Mouse (Mus musculus): ENCODE results near the gene Igsf3. TPM values are rescaled to one million over a fixed set of nuclear protein-coding genes. Genes with fewer than 3 reads are reported as not detected.

Igsf3 gene
- 93.6 and 96.5 TPM in 2 replicates for polyA plus RNA-seq (2015; fragmentation: Nextera tagmentation; extraction: Ambion mirVana)

DNA sequence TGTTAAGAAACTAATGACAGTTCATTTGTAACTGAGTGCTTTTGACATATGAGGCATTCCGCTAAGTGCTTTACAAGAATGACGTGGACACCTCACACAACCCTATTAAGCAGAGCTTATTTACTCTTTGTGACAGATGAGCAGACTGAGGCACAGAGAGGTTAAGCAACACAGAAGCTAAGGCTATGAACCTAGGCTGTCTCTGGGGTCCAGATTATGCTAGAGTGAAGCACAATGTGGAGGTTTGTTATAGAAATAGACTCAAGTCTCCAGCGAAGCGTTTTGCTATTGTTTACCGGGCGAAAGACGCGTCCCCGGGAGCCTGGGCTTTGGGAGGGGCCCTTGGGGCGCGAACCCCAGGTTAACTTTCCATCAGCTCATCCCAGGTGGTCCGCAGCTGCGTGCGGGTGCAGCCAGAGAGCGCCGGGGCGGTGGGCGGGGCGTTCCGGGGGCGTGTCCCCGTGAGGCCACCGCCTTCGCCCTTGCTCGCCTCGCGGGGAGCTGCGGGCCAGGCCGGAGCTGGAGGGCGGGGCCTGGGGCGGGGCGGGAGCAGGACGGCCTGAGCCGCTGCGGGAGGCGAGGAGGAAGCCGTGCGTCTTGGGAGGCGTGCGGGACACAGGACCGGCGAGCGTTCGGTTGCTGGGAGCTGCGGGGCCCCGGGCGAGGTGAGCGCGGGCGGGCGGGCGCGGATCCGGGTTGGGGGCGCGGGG lies at the start of gene Igsf3:
Igsf3 (plus strand) TSS at position 546 of the 710 bp plus-strand sequence.
- 4% methylated on average over 44 of the region's 56 CpGs for WGBS
- ATAC-seq (ENCODE audit: low FRiP score, low read depth): peak; percentile 91
- Histone ChIP-seq H3K27me3 (no peaks in the 10 kb centered on the region), H3K4me2 (replicated peaks) (peak within 1 kb of the TSS; percentile 90), H3K4me1 (peaks cover 47% of the 10 kb centered on the region), H3K9me3 (no peaks in the 10 kb centered on the region), H3K4me3 (peak within 1 kb of the TSS; percentile 86), H3K27ac (peak within 1 kb of the TSS; percentile 80), H3K9ac (peak within 1 kb of the TSS; percentile 94), H3K36me3 (no peaks in the 10 kb centered on the region)

- Histone ChIP-seq H3K36me3 (no peaks in the 10 kb centered on the region), H3K27ac (no peak overlapping the region), H3K4me3 (no peak overlapping the region), H3K4me1 (peaks cover 31% of the 10 kb centered on the region), H3K9ac (no peak overlapping the region), H3K4me2 (replicated peaks) (no peak overlapping the region), H3K27me3 (no peaks in the 10 kb centered on the region), H3K9me3 (0 out of 2 replicates have a peak, but pooled peaks cover 4% of the 10 kb centered on the region)
- WGBS: 68% methylated on average over 2 of the region's 2 CpGs
- ATAC-seq (ENCODE audit: low FRiP score, low read depth): peak; percentile 36; the same call in 1 of the 2 replicates
These were observed 49.6 kb upstream of the Igsf3 start for GRCm38 (mm10) chr3:101327248-101327647.

DNA sequence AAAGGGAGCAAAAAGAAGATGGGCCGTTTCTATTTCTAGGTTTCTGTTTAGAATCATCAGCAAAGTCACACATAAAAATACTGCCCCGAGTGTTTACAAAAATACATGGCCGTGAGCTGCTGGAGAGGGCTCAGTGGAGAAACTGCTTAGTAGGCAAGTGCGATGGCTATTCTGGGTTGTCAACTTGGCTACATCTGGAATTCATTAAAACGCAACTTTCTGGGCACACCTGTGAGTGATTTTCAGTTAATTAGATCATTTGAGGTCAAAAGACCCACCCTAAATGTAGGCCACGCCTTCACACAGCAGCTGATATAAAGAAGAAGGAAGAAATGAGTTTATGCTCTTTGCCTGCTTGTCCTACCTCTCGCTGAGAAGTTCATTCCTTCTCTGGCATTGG lies 48.3 kb upstream of the Igsf3 start:
- H3K9me3 ChIP-seq: 0 out of 2 replicates have a peak, but pooled peaks cover 4% of the 10 kb centered on the region
- H3K4me1 ChIP-seq: peaks cover 22% of the 10 kb centered on the region
- no peaks in the 10 kb centered on the region for H3K36me3 ChIP-seq
- ATAC-seq (ENCODE audit: low FRiP score, low read depth): no peak
- H3K4me3 ChIP-seq: no peak overlapping the region
- no peak overlapping the region for H3K9ac ChIP-seq
- H3K27ac ChIP-seq: 0 out of 2 replicates have a peak overlapping the region, but pooled peaks have one; percentile 55
- 18% methylated on average over 7 of the region's 7 CpGs for WGBS
- H3K27me3 ChIP-seq: no peaks in the 10 kb centered on the region
- H3K4me2 ChIP-seq (replicated peaks): peak overlapping the region; percentile 31

- Histone ChIP-seq H3K36me3 (no peaks in the 10 kb centered on the region), H3K4me1 (peaks cover 25% of the 10 kb centered on the region), H3K9me3 (0 out of 2 replicates have a peak, but pooled peaks cover 8% of the 10 kb centered on the region), H3K4me3 (no peak overlapping the region), H3K9ac (no peak overlapping the region), H3K27ac (no peak overlapping the region), H3K27me3 (no peaks in the 10 kb centered on the region), H3K4me2 (replicated peaks) (no peak overlapping the region)
- no peak for ATAC-seq (ENCODE audit: low FRiP score, low read depth)
- WGBS: 82% methylated on average over 9 of the region's 9 CpGs
These were observed 33.5 kb upstream of the Igsf3 start for GRCm38 (mm10) chr3:101343199-101343924.

DNA sequence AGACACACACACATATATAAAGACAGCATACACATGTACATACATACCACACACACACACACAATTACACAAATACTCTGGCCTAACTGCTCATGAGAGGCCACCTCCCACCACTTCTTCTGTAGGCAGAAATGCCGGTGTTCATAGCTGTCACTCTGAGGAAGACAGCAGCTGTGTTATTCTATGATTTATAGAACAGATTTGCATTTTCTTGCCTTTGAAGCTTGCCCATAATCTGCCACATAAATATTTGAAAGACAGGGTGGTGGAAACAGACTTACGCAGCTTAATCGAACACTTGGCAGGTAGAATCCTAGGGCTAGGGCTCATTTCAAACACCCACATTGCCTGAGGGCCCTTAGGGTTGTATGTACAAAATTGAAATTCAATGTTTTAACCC lies 32.6 kb upstream of the Igsf3 start:
- Histone ChIP-seq H3K9ac (no peak overlapping the region), H3K4me1 (peaks cover 34% of the 10 kb centered on the region), H3K27ac (no peak overlapping the region), H3K27me3 (no peaks in the 10 kb centered on the region), H3K36me3 (no peaks in the 10 kb centered on the region), H3K9me3 (0 out of 2 replicates have a peak, but pooled peaks cover 8% of the 10 kb centered on the region), H3K4me2 (replicated peaks) (no peak overlapping the region), H3K4me3 (no peak overlapping the region)
- no peak for ATAC-seq (ENCODE audit: low FRiP score, low read depth)
- WGBS: 49% methylated on average over 3 of the region's 3 CpGs

DNA sequence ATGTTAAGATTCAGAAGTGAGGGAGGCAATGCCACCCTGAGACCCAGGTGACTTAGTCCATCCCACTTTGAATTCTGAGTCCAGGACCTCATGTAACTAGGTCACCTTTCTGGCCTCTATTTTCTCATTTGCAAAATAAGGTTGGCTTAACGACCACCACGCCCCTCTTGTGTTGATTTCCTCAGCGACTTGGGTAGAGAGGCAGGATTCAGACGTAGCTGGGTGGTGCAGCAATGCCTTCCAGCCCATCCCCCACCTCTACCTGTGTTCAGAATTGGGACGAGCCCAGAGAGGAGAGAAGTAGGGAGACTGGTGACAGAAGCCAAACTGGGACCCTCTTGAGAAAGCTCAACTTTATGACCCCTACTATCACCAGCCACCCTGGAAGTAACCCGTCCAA lies 31.6 kb upstream of the Igsf3 start:
- Histone ChIP-seq H3K9me3 (0 out of 2 replicates have a peak, but pooled peaks cover 8% of the 10 kb centered on the region), H3K4me2 (replicated peaks) (no peak overlapping the region), H3K4me1 (peaks cover 45% of the 10 kb centered on the region), H3K27me3 (no peaks in the 10 kb centered on the region), H3K9ac (no peak overlapping the region), H3K27ac (no peak overlapping the region), H3K36me3 (no peaks in the 10 kb centered on the region), H3K4me3 (no peak overlapping the region)
- ATAC-seq (ENCODE audit: low FRiP score, low read depth): no peak
- 62% methylated on average over 6 of the region's 6 CpGs for WGBS

DNA sequence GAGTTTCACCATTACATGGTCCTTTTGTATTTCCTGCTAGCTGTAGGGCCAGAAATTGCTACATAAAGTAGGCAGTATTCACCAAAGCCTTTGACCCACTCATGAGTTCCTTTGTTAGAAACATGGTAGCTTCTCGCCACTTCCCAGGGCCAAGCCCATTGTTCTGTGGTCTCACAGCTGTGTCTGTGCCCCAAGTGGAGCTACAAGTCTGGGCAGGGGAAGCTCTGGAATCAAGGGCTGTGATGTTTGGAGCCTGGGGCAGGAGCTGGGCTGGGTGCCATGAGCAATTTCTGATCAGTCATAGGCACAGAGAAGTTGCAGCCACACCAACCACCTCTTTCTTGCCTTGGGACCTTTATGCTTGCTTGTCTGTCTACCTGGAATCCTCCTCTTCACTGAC lies 30.1 kb upstream of the Igsf3 start:
- H3K9me3 ChIP-seq: 0 out of 2 replicates have a peak, but pooled peaks cover 8% of the 10 kb centered on the region
- WGBS: 84% methylated on average over 1 of the region's 1 CpGs
- no peak overlapping the region for H3K9ac ChIP-seq
- H3K27me3 ChIP-seq: no peaks in the 10 kb centered on the region
- H3K27ac ChIP-seq: no peak overlapping the region
- no peak for ATAC-seq (ENCODE audit: low FRiP score, low read depth)
- H3K36me3 ChIP-seq: no peaks in the 10 kb centered on the region
- H3K4me2 ChIP-seq (replicated peaks): no peak overlapping the region
- peaks cover 60% of the 10 kb centered on the region for H3K4me1 ChIP-seq
- no peak overlapping the region for H3K4me3 ChIP-seq

- Histone ChIP-seq H3K9me3 (no peaks in the 10 kb centered on the region), H3K4me3 (no peak overlapping the region), H3K4me1 (peaks cover 61% of the 10 kb centered on the region), H3K9ac (no peak overlapping the region), H3K4me2 (replicated peaks) (no peak overlapping the region; the same call in 1 of the 2 replicates), H3K27ac (no peak overlapping the region), H3K36me3 (no peaks in the 10 kb centered on the region), H3K27me3 (no peaks in the 10 kb centered on the region)
- WGBS: 50% methylated on average over 9 of the region's 9 CpGs
- ATAC-seq (ENCODE audit: low FRiP score, low read depth): no peak
These were observed 28.3 kb upstream of the Igsf3 start for GRCm38 (mm10) chr3:101348501-101349161.

DNA sequence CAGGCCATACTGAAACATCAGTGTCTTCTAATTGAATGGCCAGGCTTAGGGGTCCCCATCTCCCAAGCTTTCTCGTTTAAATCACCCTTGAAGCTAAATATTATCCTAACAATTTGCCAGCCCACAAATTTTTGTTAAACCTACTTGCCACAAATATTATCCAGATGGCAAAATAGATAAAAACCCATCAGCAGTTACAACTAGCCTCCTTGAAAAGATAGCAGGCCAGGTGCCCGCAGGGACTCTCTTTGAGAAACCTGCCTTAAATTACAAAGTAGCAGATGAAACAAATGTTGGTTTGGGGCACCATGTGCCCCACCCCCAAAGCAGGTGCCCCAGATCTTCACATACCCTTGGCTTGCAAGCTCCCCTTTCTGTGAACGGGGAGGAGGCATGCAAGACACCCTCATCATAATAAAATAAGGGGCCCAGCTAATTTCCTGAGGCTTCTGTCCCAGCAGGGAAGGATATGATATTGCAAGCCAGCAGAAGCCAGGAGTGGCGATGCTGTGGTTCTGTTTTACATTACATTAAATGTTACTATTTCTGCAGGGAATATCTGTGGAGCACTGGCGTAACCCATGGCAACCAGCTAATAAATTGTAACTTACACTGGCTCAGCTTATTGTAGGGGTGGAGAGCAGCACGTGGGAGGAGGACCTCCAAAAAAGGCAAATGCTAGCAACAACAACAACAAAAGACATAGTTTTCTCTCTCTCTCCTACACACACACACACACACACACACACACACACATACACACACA lies 27.2 kb upstream of the Igsf3 start:
- Histone ChIP-seq H3K9me3 (no peaks in the 10 kb centered on the region), H3K4me3 (no peak overlapping the region), H3K4me2 (replicated peaks) (peak overlapping the region; percentile 43), H3K36me3 (no peaks in the 10 kb centered on the region), H3K27me3 (no peaks in the 10 kb centered on the region), H3K9ac (no peak overlapping the region), H3K4me1 (peaks cover 59% of the 10 kb centered on the region), H3K27ac (peak overlapping the region; percentile 63; the same call in 1 of the 2 replicates)
- WGBS: 13% methylated on average over 6 of the region's 6 CpGs
- ATAC-seq (ENCODE audit: low FRiP score, low read depth): peak; percentile 91

GRCm38 (mm10) chr3:101350406-101350805 lies 26.5 kb upstream of the Igsf3 start:
- no peaks in the 10 kb centered on the region for H3K9me3 ChIP-seq
- no peak overlapping the region for H3K4me3 ChIP-seq
- ATAC-seq (ENCODE audit: low FRiP score, low read depth): peak; percentile 38; the same call in 1 of the 2 replicates
- WGBS: 29% methylated on average over 4 of the region's 4 CpGs
- H3K27ac ChIP-seq: peak overlapping the region; percentile 63; the same call in 1 of the 2 replicates
- peak overlapping the region; percentile 9; the same call in 1 of the 2 replicates for H3K4me2 ChIP-seq (replicated peaks)
- H3K27me3 ChIP-seq: no peaks in the 10 kb centered on the region
- H3K4me1 ChIP-seq: peaks cover 61% of the 10 kb centered on the region
- H3K36me3 ChIP-seq: no peaks in the 10 kb centered on the region
- no peak overlapping the region for H3K9ac ChIP-seq

GRCm38 (mm10) chr3:101354490-101354889 lies 22.4 kb upstream of the Igsf3 start:
- Histone ChIP-seq H3K27ac (no peak overlapping the region), H3K9me3 (no peaks in the 10 kb centered on the region)
- ATAC-seq (ENCODE audit: low FRiP score, low read depth): no peak

More at GRCm38 (mm10) chr3:101354490-101354889, 22.4 kb upstream of the Igsf3 start:
- H3K4me3 ChIP-seq: no peak overlapping the region
- no peak overlapping the region for H3K9ac ChIP-seq
- no peaks in the 10 kb centered on the region for H3K36me3 ChIP-seq
- peaks cover 38% of the 10 kb centered on the region for H3K4me1 ChIP-seq
- no peak overlapping the region for H3K4me2 ChIP-seq (replicated peaks)
- H3K27me3 ChIP-seq: no peaks in the 10 kb centered on the region

Measured in limb, embryonic 13.5 days (tissue).